Mouse (Mus musculus) stomach, postnatal 0 days (tissue): ENCODE results near the gene Tmem108.

Source experiments
- CTCF ChIP-seq: IDR thresholded peaks from 2 replicates; pipeline ENCODE4 v1.5.1; 2016; ENCODE audit warnings: antibody characterized with exemption, low read depth, mild to moderate bottlenecking, moderate library complexity
- EP300 ChIP-seq: optimal IDR thresholded peaks from 2 replicates; pipeline ENCODE3; 2016; ENCODE audit warnings: antibody characterized with exemption

DNA sequence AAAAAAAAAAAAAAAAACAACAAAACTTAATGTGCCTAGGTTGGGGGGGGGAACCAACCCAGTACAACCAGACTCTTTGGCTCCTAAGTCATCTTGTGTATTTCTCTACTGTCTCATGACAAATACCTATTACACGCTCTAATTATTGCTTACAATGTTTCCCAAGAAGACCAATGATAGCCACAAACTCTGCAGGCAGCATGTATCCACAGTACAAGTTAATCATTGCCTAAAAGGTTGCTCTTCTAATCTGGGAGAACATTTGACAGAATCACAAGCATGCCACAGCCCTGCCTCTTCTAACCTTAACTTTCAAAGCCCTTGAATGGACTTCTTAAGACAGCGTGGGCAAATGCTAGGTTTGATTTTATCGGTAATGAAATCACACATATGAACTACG, 88.8 kb downstream of the Tmem108 start:
- no peak for TF ChIP-seq CTCF
- no peak for TF ChIP-seq EP300
